Mouse (Mus musculus) forebrain, embryonic 12.5 days (tissue): ENCODE results near the gene Col16a1. TPM values are rescaled to one million over a fixed set of nuclear protein-coding genes. Genes with fewer than 3 reads are reported as not detected.

Source experiments
- ATAC-seq: fragments of 200-750 bp; cut with Nextera tagmentation; 2 replicates; pipeline ENCODE4 v1.8.0; 2017; ENCODE audit warnings: moderate TSS enrichment; ENCODE audit not compliant: low FRiP score
- H3K27ac ChIP-seq: fragments of 300-500 bp; sonication (generic); 2 replicates; pipeline ENCODE4 v1.5.1; 2016; ENCODE audit warnings: mild to moderate bottlenecking
- H3K27me3 ChIP-seq: fragments of 300-500 bp; sonication (generic); 2 replicates; pipeline ENCODE4 v1.6.1; 2016; ENCODE audit warnings: mild to moderate bottlenecking
- H3K36me3 ChIP-seq: fragments of 300-500 bp; sonication (generic); replicated peaks from 2 replicates; pipeline ENCODE4 v1.6.1; 2016; ENCODE audit warnings: mild to moderate bottlenecking
- H3K4me1 ChIP-seq: fragments of 300-500 bp; sonication (generic); 2 replicates; pipeline ENCODE4 v1.6.1; 2016
- H3K4me2 ChIP-seq: fragments of 300-500 bp; sonication (generic); 2 replicates; pipeline ENCODE4 v1.6.1; 2016; ENCODE audit warnings: mild to moderate bottlenecking, moderate library complexity
- H3K4me3 ChIP-seq: fragments of 300-500 bp; sonication (generic); replicated peaks from 2 replicates; pipeline ENCODE4 v1.5.1; 2016; ENCODE audit warnings: mild to moderate bottlenecking
- H3K9ac ChIP-seq: fragments of 300-500 bp; sonication (generic); 2 replicates; pipeline ENCODE4 v1.6.1; 2016; ENCODE audit warnings: mild to moderate bottlenecking
- H3K9me3 ChIP-seq: fragments of 300-500 bp; sonication (generic); 2 replicates; pipeline ENCODE4 v1.6.1; 2016
- WGBS: fragments of 180-500 bp; shearing (Covaris S2); methylation state at CpG from one replicate; pipeline ENCODE4 v1.1.7; 2016; 5-methylcytosine and 5-hydroxymethylcytosine counted together
- polyA plus RNA-seq: library from polyadenylated mRNA; unstranded; fragments of >200 nt; fragmentation: Nextera tagmentation; extraction: Ambion mirVana; gene quantifications from 2 replicates; pipeline ENCODE4 v1.2.1, GENCODE M21; 2016

Gene Col16a1
- polyA plus RNA-seq, 1 experiment from 2014 or later: 14.8 TPM

DNA sequence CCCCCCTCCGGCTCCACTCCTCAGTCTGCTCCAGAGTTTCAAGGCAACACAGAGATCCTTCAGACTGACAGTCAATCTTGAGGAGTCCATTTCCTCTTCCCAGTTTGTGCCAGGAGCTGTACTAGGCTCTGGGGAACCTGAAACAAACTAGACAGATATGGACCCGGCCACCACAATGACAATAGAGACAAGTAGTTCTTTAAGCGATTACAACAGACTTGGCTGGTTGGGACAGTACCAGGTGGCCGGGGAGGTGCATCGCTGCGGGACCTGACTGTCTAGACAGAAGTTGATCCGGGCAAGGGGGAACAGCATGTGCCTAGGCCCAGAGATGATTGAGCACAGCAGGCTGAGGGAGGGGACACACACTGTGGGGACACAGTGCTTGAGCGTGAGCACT is 53.5 kb downstream of the Col16a1 start:
- WGBS: 19% methylated on average over 8 of the region's 8 CpGs

DNA sequence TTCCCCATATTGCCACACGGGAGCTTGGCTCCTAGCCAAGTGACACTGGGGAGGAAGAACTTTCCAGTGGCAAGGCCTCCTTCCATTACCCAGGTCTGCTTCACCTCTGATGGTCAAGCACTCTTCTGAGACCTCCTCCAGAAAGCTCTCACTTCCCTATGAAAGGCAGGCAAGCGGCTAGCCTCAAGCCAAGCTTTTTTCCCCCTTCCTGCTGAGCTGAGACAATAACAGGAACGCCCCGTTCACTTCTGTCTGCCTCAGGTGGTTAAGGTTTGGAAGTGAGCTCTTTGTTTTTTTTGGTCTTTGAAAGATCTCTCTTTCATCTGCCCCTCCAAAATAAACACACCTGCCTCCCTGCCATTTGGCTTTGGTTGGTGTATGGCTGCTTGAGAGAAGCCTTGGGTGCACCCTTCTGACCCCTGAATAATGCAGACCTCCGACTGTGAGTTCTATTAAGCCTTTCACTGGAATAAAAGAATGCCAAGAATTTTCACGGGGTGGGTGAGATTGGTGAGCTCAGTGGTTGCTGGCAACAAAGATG is 54.5 kb downstream of the Col16a1 start, which contains the start of gene Pef1:
Gene Pef1, plus strand, starts transcription at position 448 of the 541 bp plus-strand sequence.
- ATAC-seq: no peak
- H3K27ac ChIP-seq: peak within 1 kb of the TSS; percentile 31; the same call in 1 of the 2 replicates

More for the DNA sequence above, 53.5 kb downstream of the Col16a1 start:
- H3K9ac ChIP-seq: no peak overlapping the region
- H3K9me3 ChIP-seq: no peaks in the 10 kb centered on the region
- H3K27ac ChIP-seq: peak overlapping the region; percentile 31; the same call in 1 of the 2 replicates
- ATAC-seq: no peak
- H3K4me2 ChIP-seq: no peak overlapping the region
- H3K4me1 ChIP-seq: peaks cover 25% of the 10 kb centered on the region
- no peak overlapping the region for H3K4me3 ChIP-seq
- H3K27me3 ChIP-seq: peaks cover 38% of the 10 kb centered on the region
- H3K36me3 ChIP-seq: no peaks in the 10 kb centered on the region

DNA sequence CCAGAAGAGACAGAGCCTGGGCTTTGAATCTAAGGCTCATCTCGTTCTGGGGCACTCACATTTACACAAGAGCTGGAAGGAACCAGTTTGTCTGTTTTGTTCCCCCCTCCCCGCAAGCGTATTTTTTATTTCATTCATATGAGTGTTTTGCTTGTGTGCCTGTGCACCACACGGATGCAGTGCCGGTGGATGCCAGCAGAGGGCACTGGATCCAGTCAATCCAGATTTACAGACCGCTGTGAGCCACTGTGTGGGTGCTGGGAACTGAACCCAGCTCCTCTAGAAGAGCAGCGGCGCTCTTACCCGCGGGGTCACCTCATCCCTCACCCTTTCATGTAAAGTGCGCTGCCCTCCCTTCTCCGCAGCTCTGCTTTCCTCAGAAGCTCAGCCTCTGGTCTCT is 56.0 kb downstream of the Col16a1 start:
- no peaks in the 10 kb centered on the region for H3K36me3 ChIP-seq
- H3K4me3 ChIP-seq: no peak overlapping the region
- no peaks in the 10 kb centered on the region for H3K9me3 ChIP-seq
- no peak overlapping the region for H3K9ac ChIP-seq
- peaks cover 25% of the 10 kb centered on the region for H3K4me1 ChIP-seq
- 81% methylated on average over 12 of the region's 12 CpGs for WGBS
- H3K27ac ChIP-seq: no peak overlapping the region
- no peak overlapping the region for H3K4me2 ChIP-seq
- no peak for ATAC-seq
- H3K27me3 ChIP-seq: peaks cover 29% of the 10 kb centered on the region

More for the DNA sequence above, 54.5 kb downstream of the Col16a1 start, which contains the start of gene Pef1:
- WGBS: 3% methylated on average over 6 of the region's 6 CpGs
- Histone ChIP-seq H3K9me3 (no peaks in the 10 kb centered on the region), H3K4me1 (peaks cover 17% of the 10 kb centered on the region), H3K4me3 (no peak within 1 kb of the TSS), H3K27me3 (peaks cover 38% of the 10 kb centered on the region), H3K4me2 (no peak within 1 kb of the TSS), H3K36me3 (no peaks in the 10 kb centered on the region), H3K9ac (no peak within 1 kb of the TSS)

DNA sequence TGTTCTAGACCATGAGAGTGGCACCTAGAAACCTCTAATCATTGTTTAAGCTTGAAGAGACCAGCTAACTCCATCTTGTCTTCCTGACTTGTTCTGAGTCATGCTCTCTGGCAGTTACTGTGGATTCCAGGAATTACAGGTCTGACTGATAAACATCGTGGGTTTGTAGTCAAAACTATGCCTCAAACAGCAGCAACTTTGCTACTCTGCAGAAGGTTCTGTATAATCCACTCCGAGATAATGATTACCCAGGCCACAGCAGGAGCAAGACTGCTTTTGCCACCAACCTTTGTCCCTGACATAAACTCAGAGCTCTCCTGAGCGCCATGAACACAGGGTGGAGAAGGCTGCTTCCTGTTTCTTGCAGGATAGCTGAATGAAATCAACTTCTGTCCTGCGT is 56.9 kb downstream of the Col16a1 start:
- Histone ChIP-seq H3K9ac (no peak overlapping the region), H3K4me2 (no peak overlapping the region), H3K4me3 (no peak overlapping the region), H3K36me3 (no peaks in the 10 kb centered on the region), H3K9me3 (no peaks in the 10 kb centered on the region), H3K4me1 (peaks cover 30% of the 10 kb centered on the region), H3K27me3 (peaks cover 22% of the 10 kb centered on the region), H3K27ac (no peak overlapping the region)
- ATAC-seq: no peak
- 85% methylated on average over 4 of the region's 4 CpGs for WGBS

DNA sequence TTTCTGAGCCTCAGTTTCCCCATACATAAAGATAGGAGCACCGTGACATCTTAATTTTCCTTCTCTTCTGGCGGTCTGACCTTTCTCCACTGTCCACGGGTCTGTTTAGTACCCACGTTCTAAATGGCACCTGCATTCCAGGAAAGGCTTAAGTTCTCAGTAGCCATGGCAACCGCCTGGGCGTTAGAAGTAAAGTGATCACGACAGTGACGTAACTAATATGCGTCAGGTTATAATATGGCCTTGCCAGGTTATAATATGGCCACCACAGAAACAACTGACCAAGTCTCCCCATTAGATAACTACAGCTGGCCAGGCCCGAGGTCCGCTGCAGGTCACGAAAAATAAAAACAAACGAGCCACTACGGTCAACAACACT is 59.4 kb downstream of the Col16a1 start:
- no peak overlapping the region for H3K9ac ChIP-seq
- 0 out of 2 replicates have a peak, but pooled peaks cover 7% of the 10 kb centered on the region for H3K27me3 ChIP-seq
- no peaks in the 10 kb centered on the region for H3K9me3 ChIP-seq
- H3K27ac ChIP-seq: no peak overlapping the region
- H3K4me3 ChIP-seq: peak overlapping the region; percentile 69
- H3K36me3 ChIP-seq: no peaks in the 10 kb centered on the region
- WGBS: 11% methylated on average over 14 of the region's 14 CpGs
- peak overlapping the region; percentile 52 for H3K4me2 ChIP-seq
- peak; percentile 75 for ATAC-seq
- H3K4me1 ChIP-seq: peaks cover 19% of the 10 kb centered on the region

DNA sequence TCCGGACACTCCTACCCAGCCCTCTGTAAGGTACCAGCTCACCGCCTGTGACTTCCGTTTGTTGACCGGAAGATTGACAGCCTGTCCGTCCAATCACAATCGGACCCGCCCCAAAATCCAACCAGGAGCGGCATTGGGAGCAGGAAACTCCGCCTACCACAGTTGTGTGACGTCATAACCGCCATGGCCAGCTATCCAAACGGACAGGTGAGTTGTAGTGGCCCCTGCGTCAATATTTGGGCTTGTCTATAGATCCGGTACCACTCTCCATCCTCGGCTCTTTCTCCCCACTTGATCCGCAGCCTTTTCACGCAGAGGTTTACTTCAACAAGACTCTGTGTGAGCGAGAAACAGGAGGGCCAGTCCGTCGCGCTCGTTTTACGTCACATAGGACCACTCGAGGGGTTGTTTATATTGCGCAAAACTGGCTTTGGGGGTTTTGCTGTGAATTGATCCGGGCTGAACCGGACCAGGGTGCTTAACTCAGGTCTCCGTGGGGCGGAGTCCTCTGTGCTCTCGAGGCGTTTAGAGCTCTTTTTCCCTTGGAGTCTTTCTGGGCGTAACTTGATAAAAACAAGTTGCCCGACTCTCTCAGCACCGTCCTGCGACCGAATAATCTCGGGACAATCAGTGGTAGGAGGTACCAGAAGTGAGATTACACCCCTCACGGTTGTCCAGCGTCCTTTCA is 59.9 kb downstream of the Col16a1 start:
- ATAC-seq: peak; percentile 98
- Histone ChIP-seq H3K27me3 (0 out of 2 replicates have a peak, but pooled peaks cover 7% of the 10 kb centered on the region), H3K9ac (peak overlapping the region; percentile 59), H3K36me3 (no peaks in the 10 kb centered on the region), H3K9me3 (no peaks in the 10 kb centered on the region), H3K4me1 (peaks cover 13% of the 10 kb centered on the region), H3K27ac (0 out of 2 replicates have a peak overlapping the region, but pooled peaks have one; percentile 25), H3K4me3 (peak overlapping the region; percentile 69), H3K4me2 (peak overlapping the region; percentile 85)
- 1% methylated on average over 39 of the region's 39 CpGs for WGBS

DNA sequence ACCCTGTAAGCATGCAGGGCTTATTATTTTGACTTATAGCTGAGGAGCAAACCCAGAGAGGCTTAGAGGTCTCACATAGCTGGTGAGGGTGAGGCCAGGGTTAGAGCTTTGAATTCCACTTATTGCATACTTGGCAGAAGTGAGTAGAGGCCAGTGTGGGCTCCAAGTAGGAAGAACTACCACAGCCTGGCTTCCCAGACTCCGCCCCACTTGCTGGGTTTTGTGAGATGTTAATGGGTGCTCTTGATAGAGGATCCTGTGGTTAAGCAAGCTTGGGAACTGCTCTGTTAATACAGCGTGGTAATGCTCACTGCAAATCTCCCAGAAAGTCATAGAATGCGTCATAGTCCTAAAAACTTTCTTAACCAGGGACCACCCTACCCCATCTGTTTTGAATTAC is 61.3 kb downstream of the Col16a1 start:
- Histone ChIP-seq H3K4me1 (peaks cover 13% of the 10 kb centered on the region), H3K27me3 (0 out of 2 replicates have a peak, but pooled peaks cover 7% of the 10 kb centered on the region), H3K36me3 (0 out of 2 replicates have a peak, but pooled peaks cover 6% of the 10 kb centered on the region), H3K27ac (no peak overlapping the region), H3K9me3 (no peaks in the 10 kb centered on the region), H3K9ac (no peak overlapping the region), H3K4me3 (no peak overlapping the region), H3K4me2 (no peak overlapping the region)
- WGBS: 87% methylated on average over 3 of the region's 3 CpGs
- no peak for ATAC-seq

DNA sequence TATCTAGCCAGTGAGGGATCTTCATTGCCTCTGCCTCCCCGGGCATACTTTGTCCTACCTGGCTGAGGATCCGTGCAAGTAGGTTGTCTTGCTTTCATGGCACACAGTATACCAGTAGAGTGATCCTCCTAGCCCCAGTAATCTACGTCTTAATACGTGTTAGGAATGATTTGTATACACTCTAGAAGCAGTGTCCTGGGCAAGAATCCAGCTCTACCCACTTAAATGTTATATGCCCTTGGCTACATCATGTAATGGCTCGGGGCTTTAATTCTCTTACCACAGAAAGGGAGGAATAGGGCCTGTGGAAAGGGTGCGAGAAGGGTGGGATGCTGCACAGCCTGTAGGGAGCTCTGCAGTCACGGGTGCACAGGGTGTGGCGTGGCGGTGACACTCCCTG is 62.0 kb downstream of the Col16a1 start:
- 0 out of 2 replicates have a peak, but pooled peaks cover 7% of the 10 kb centered on the region for H3K27me3 ChIP-seq
- 94% methylated on average over 9 of the region's 9 CpGs for WGBS
- H3K4me3 ChIP-seq: no peak overlapping the region

DNA sequence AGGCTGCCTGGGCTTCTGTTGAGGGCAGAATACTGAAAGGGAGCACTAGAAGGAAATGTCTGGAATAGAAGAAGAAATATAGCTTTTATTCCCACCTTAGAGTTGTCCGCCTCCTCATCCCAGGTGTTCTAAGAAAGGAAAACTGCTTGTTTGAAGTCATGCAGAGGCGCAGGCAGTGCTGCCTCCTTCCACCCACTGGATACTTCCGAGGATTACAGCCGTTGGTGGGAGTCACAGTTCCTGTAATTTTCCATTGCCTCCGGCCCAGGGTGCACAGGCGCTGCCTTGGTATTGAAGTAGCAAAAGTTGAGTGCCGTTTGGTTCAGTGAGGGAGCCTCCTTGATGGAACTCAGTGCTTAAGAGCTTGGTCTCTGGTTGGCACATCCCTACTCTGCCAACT is 62.5 kb downstream of the Col16a1 start:
- Histone ChIP-seq H3K4me1 (peaks cover 13% of the 10 kb centered on the region), H3K27me3 (0 out of 2 replicates have a peak, but pooled peaks cover 7% of the 10 kb centered on the region), H3K27ac (no peak overlapping the region), H3K4me3 (no peak overlapping the region), H3K9ac (no peak overlapping the region), H3K9me3 (no peaks in the 10 kb centered on the region), H3K4me2 (no peak overlapping the region), H3K36me3 (0 out of 2 replicates have a peak, but pooled peaks cover 6% of the 10 kb centered on the region)
- WGBS: 91% methylated on average over 7 of the region's 7 CpGs
- ATAC-seq: no peak

More for the DNA sequence above, 62.0 kb downstream of the Col16a1 start:
- no peak for ATAC-seq
- Histone ChIP-seq H3K27ac (no peak overlapping the region), H3K4me2 (no peak overlapping the region), H3K9ac (no peak overlapping the region), H3K4me1 (peaks cover 13% of the 10 kb centered on the region), H3K36me3 (0 out of 2 replicates have a peak, but pooled peaks cover 6% of the 10 kb centered on the region), H3K9me3 (no peaks in the 10 kb centered on the region)

DNA sequence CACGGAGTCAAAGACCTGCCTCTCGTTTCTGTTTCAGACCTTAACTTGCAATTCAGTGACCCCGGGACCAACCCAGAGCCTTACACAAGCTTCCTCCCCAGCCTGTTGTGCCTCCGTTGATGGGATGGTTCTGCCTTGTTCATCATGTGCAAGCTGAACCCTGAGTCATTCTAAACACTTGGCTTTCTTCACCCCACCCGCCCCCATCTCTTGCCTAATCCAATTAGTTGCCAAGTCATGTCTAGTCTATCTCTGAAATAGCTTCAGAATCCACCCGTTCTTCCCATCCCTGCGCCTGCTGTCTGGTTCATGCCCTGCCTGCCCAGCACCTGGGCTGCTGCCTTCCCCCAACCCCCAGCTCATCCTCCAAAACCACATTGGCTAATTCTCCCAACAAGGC is 64.7 kb downstream of the Col16a1 start:
- Histone ChIP-seq H3K9ac (no peak overlapping the region), H3K4me2 (no peak overlapping the region), H3K4me1 (peaks cover 13% of the 10 kb centered on the region), H3K36me3 (0 out of 2 replicates have a peak, but pooled peaks cover 6% of the 10 kb centered on the region), H3K9me3 (no peaks in the 10 kb centered on the region), H3K27ac (no peak overlapping the region), H3K4me3 (no peak overlapping the region), H3K27me3 (no peaks in the 10 kb centered on the region)
- 91% methylated on average over 7 of the region's 7 CpGs for WGBS
- ATAC-seq: no peak

DNA sequence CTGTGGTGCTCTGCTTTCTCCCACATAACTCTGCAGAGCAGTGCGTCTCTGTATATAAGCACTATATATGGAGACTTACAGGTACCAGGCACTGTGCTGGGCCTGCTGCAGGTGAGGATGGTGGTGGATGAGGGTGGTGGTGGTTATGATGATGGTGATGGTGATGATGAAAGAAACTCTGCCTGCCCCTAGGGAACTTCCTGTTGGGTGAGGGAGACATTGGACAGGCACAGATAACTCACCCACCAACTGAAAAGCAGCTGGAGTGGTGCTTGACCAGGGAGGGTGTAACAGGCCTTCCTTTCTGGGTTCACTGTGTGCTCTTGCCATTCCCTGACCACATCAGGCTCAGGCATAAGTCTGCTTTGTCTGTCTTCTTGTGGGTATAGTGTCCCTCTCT is 65.1 kb downstream of the Col16a1 start:
- no peaks in the 10 kb centered on the region for H3K9me3 ChIP-seq
- peaks cover 13% of the 10 kb centered on the region for H3K4me1 ChIP-seq
- H3K27ac ChIP-seq: no peak overlapping the region
- WGBS: 97% methylated on average over 1 of the region's 1 CpGs
- no peaks in the 10 kb centered on the region for H3K27me3 ChIP-seq
- H3K4me3 ChIP-seq: no peak overlapping the region
- no peak overlapping the region for H3K9ac ChIP-seq
- 0 out of 2 replicates have a peak, but pooled peaks cover 8% of the 10 kb centered on the region for H3K36me3 ChIP-seq
- no peak overlapping the region for H3K4me2 ChIP-seq
- no peak for ATAC-seq

DNA sequence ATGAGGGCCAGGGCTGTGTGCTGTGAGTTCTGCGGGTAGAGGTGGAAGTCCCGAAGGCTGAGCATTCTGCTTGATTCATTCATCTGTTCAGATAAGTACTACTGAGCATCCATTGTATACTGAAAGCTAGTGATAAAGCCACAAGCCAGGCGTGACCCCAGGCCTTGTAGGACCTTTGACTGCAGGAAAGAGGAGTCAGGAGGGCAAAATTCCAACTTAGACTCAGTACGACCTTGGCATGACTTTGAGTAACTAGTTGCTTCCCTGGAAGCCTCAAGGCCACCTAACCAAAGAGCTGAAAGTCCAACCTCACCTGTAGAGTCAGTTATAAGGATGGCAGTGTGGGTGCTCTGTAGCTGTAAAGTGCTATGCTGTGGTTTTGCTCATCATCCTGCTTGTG is 73.1 kb downstream of the Col16a1 start:
- Histone ChIP-seq H3K36me3 (peaks cover 48% of the 10 kb centered on the region), H3K27me3 (no peaks in the 10 kb centered on the region), H3K4me3 (no peak overlapping the region), H3K27ac (no peak overlapping the region), H3K4me2 (no peak overlapping the region), H3K9ac (no peak overlapping the region), H3K9me3 (no peaks in the 10 kb centered on the region), H3K4me1 (no peaks in the 10 kb centered on the region)
- no peak for ATAC-seq
- 84% methylated on average over 4 of the region's 4 CpGs for WGBS
